Mouse (Mus musculus): Measurements from ENCODE around the gene Plscr2. TPM values are rescaled to one million over a fixed set of nuclear protein-coding genes. Genes with fewer than 3 reads are reported as not detected.

Gene Plscr2
- polyA plus RNA-seq, 1 experiment from 2014 or later = 5.1 TPM

Small RNAs within 50 kb of the gene (microRNA-seq; reads per million reads assigned to microRNA genes)
- gene Mir6386 (ENCODE audit: borderline number of aligned reads) = not detected

Other genes with a start within 250 kb of the Plscr2 start
- not detected in 2 replicates for gene Plscr5, start 82.7 kb upstream of the Plscr2 start, polyA plus RNA-seq (2014; fragmentation: Nextera tagmentation; extraction: Ambion mirVana)
- 40.1 and 41.2 TPM in 2 replicates for gene Plscr1, start 25.9 kb upstream of the Plscr2 start, polyA plus RNA-seq (2014; fragmentation: Nextera tagmentation; extraction: Ambion mirVana)
- not detected in 2 replicates for gene 1700057G04Rik, start 33.8 kb downstream of the Plscr2 start, polyA plus RNA-seq (2014; fragmentation: Nextera tagmentation; extraction: Ambion mirVana)
- gene Plscr4, start 181.8 kb downstream of the Plscr2 start, polyA plus RNA-seq (2014; fragmentation: Nextera tagmentation; extraction: Ambion mirVana) = 2.5 and 2.7 TPM in 2 replicates

Data from heart, embryonic 11.5 days (tissue).